Mouse (Mus musculus) left cerebral cortex, adult 2 months (tissue): ENCODE measurements at regions not wholly inside any gene's neighbourhood (a gene's known extent, or its start where the extent isn't known, plus 50 kb on each side); places are given as distances from the start of the nearest gene placed in this dataset.

Experiments used
- DNase-seq, 2 experiments: peaks; one replicate each; pipeline ENCODE4 v3.0.0; 2021 to 2022; ENCODE audit warnings: low spot score in 2 of 2, mixed read lengths in 1 of 2; ENCODE audit errors: extremely low spot score in 1 of 2
- H3K27ac ChIP-seq: fragments of 200-600 bp; 2 replicates; pipeline ENCODE4 v1.8.1; 2022
- H3K4me3 ChIP-seq: fragments of 200-600 bp; 2 replicates; pipeline ENCODE4 v1.8.1; 2022
- CTCF ChIP-seq: fragments of 200-600 bp; IDR thresholded peaks from 2 replicates; pipeline ENCODE4 v1.8.1; 2022; ENCODE audit warnings: antibody characterized with exemption, mild to moderate bottlenecking, moderate library complexity
- intact Hi-C: fragments of 180-260 bp; cut with DNase I; formaldehyde crosslinking; loops from one replicate; pipeline ENCODE4 v1.15.1; 2025
- microRNA-seq, 2 experiments: library from miRNA; unstranded; fragments of <30 nt; microRNA quantifications; one replicate each; pipeline ENCODE4 v1.2.0; 2021

DNA sequence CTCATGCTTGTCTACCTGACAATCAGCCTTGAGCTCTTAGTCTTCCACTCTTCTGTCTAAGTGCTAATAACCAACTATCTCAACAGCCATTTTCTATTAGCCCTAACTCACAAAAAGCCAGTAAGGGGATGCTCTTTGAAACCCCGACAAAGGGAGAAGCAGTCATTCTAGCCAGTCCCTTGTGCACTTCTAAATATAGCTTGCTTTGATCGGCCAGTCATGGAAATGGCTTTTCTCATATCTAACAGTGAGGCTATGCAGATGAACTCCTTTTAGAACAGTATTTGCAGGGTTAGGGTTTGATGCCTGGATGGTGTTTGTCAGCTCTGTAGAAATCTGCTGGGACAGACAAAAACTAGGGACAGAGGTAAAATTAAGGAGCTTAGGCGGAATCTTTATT lies 54.5 kb upstream of the Arg1 start:
- no peak for TF ChIP-seq CTCF
- intact Hi-C loops: loop anchor here (10.0 kb wide), 1 partner anchor 453 kb away; no protein-coding TSS in a partner anchor
- no peak overlapping the region for H3K27ac ChIP-seq
- H3K4me3 ChIP-seq: no peak overlapping the region
- DNase-seq: no peak

Small RNA genes in the stretch of these regions (microRNA-seq; reads per million reads assigned to microRNA genes)
- gene Gm22566: 0 reads per million in 2 experiments
